Mouse (Mus musculus) hindbrain, embryonic 16.5 days (tissue): ENCODE results near the gene Tead2. TPM values are rescaled to one million over a fixed set of nuclear protein-coding genes. Genes with fewer than 3 reads are reported as not detected.

ENCODE experiments used
- ATAC-seq: fragments of 200-750 bp; cut with Nextera tagmentation; 2 replicates; pipeline ENCODE4 v1.8.0; 2017; ENCODE audit warnings: moderate TSS enrichment, moderate library complexity
- H3K27ac ChIP-seq: fragments of 300-500 bp; sonication (generic); 2 replicates; pipeline ENCODE4 v1.5.1; 2014; ENCODE audit warnings: low read depth, mild to moderate bottlenecking, control low read depth, low read length, moderate library complexity
- H3K27me3 ChIP-seq: fragments of 300-500 bp; sonication (generic); replicated peaks from 2 replicates; pipeline ENCODE4 v1.6.1; 2014; ENCODE audit warnings: low read length; ENCODE audit not compliant: control insufficient read depth, insufficient read depth
- H3K36me3 ChIP-seq: fragments of 300-500 bp; sonication (generic); 2 replicates; pipeline ENCODE4 v1.6.1; 2014; ENCODE audit warnings: mild to moderate bottlenecking, low read length, moderate library complexity, mixed read lengths; ENCODE audit not compliant: control insufficient read depth, insufficient read depth
- H3K4me1 ChIP-seq: fragments of 300-500 bp; sonication (generic); 2 replicates; pipeline ENCODE4 v1.6.1; 2014; ENCODE audit warnings: low read depth, low read length; ENCODE audit not compliant: control insufficient read depth, insufficient read depth
- H3K4me2 ChIP-seq: fragments of 300-500 bp; sonication (generic); 2 replicates; pipeline ENCODE4 v1.6.1; 2014; ENCODE audit warnings: mild to moderate bottlenecking, low read length, control low read depth, moderate library complexity
- H3K4me3 ChIP-seq: fragments of 300-500 bp; sonication (generic); 2 replicates; pipeline ENCODE4 v1.5.1; 2014; ENCODE audit warnings: mild to moderate bottlenecking, low read length, control low read depth, moderate library complexity
- H3K9ac ChIP-seq: fragments of 300-500 bp; sonication (generic); 2 replicates; pipeline ENCODE4 v1.6.1; 2014; ENCODE audit warnings: low read depth, mild to moderate bottlenecking, control low read depth, low read length, moderate library complexity
- H3K9me3 ChIP-seq: fragments of 300-500 bp; sonication (generic); 2 replicates; pipeline ENCODE4 v1.6.1; 2014; ENCODE audit warnings: mild to moderate bottlenecking, low read length, moderate library complexity; ENCODE audit not compliant: control insufficient read depth
- WGBS: fragments of 180-500 bp; shearing (Covaris S2); extraction: QIAGEN DNeasy Blood & Tissue Kit; methylation state at CpG from one replicate; pipeline ENCODE4 v1.1.7; 2014; 5-methylcytosine and 5-hydroxymethylcytosine counted together
- polyA plus RNA-seq: library from polyadenylated mRNA; unstranded; fragments of >200 nt; fragmentation: Nextera tagmentation; extraction: Ambion mirVana; gene quantifications from 2 replicates; pipeline ENCODE4 v1.2.1, GENCODE M21; 2015

The Tead2 gene
- polyA plus RNA-seq, 1 experiment from 2014 or later, result 46.9 TPM

DNA sequence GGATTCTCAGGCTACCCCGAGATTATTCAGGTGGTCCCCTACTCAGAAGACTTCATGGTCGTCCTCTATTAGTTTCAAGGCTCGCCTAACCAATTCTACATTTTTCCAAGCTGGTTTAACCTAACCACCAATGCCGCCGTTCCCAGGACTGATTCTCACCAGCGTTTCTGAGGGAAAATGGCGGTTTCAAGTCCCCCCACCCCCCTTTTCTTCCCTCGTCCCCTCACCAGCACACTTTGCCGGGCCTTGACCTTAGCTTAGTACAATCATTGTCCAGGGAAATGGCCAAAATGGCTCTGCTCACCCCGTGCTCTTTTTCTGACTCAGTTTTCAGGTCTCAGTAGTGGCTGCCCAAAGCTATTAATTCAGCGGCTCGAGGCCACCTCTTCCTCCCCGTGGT, 40.2 kb upstream of the Tead2 start:
- ATAC-seq, result no peak
- Histone ChIP-seq H3K27ac (no peak overlapping the region), H3K9ac (no peak overlapping the region), H3K36me3 (no peaks in the 10 kb centered on the region), H3K4me1 (peaks cover 7% of the 10 kb centered on the region; the same call in 1 of the 2 replicates), H3K27me3 (peaks cover 71% of the 10 kb centered on the region), H3K4me3 (no peak overlapping the region), H3K9me3 (no peaks in the 10 kb centered on the region), H3K4me2 (no peak overlapping the region)
- 5% methylated on average over 13 of the region's 13 CpGs for WGBS

DNA sequence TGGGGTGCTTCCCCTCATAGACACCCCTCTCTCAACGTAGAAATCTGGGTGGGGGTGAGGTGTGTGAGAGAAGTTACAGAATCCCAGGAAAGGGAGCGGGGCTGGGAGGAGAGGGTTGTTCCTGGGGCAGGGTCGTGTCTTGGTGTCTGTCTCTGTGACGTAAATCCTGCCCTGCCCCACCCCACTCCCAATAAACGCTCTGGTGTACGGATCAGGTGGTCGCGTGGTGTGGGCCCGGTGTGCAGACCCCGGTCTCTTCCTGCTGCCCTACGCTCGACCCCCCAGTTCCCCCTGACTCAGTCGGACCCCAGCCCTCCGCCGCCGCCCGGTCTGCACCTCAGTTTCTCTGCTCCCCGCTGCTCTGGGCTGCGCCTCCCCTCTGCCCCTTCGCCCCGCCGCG, 39.6 kb upstream of the Tead2 start:
- Histone ChIP-seq H3K27me3 (peaks cover 71% of the 10 kb centered on the region), H3K4me1 (peaks cover 7% of the 10 kb centered on the region; the same call in 1 of the 2 replicates), H3K4me3 (peak overlapping the region; percentile 26; the same call in 1 of the 2 replicates), H3K27ac (no peak overlapping the region), H3K36me3 (no peaks in the 10 kb centered on the region), H3K4me2 (peak overlapping the region; percentile 47), H3K9ac (no peak overlapping the region), H3K9me3 (no peaks in the 10 kb centered on the region)
- no peak for ATAC-seq
- 2% methylated on average over 23 of the region's 23 CpGs for WGBS

DNA sequence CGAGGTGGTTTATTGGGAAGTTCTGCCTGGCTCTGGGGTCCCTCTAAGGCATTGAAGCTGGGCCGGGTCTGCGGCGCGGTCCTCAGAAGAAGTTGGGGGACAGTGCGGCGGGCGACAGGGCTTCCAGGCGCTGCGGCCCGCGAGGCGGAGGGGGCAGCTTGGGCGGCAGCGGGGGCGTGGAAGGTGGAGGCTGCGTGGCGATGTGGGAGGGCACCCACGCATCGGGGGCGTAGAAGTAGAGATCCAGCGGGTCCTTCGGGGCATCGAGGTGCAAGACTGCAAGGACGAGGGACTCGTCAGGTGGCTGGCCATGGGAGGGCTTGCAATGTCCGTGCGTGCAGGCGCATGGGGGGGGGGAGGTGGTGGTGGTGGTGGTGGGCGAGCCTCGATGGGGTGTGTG, 39.2 kb upstream of the Tead2 start:
- 2% methylated on average over 31 of the region's 31 CpGs for WGBS
- Histone ChIP-seq H3K27ac (no peak overlapping the region), H3K4me1 (peaks cover 9% of the 10 kb centered on the region), H3K4me3 (peak overlapping the region; percentile 26), H3K36me3 (no peaks in the 10 kb centered on the region), H3K27me3 (peaks cover 74% of the 10 kb centered on the region), H3K9ac (no peak overlapping the region; the same call in 1 of the 2 replicates), H3K4me2 (peak overlapping the region; percentile 47), H3K9me3 (no peaks in the 10 kb centered on the region)
- no peak for ATAC-seq

DNA sequence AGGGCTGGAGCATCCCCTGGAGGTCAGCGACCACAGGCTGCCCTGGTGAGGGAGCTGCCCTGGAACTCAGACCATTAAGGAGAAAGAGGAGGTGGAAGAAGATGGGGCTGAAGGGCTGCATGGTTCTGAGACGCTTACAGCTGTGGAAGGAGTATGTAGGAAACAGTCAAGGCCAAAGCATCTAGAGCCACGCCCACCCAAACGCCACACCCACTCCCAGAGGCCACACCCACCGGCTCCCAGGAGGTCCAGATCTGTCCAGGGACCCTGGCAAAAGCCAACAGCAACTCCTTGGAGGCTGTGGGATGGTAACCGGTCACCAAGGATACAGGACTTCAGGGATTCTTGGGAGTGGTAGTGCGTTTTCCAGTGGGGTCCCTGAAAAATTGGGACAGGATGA, 37.0 kb upstream of the Tead2 start:
- ATAC-seq, result no peak
- WGBS, result 22% methylated on average over 7 of the region's 7 CpGs
- no peaks in the 10 kb centered on the region for H3K36me3 ChIP-seq
- no peak overlapping the region for H3K27ac ChIP-seq
- H3K27me3 ChIP-seq, result peaks cover 92% of the 10 kb centered on the region
- H3K4me3 ChIP-seq, result no peak overlapping the region
- H3K4me2 ChIP-seq, result no peak overlapping the region
- no peak overlapping the region for H3K9ac ChIP-seq
- H3K9me3 ChIP-seq, result no peaks in the 10 kb centered on the region
- H3K4me1 ChIP-seq, result peaks cover 20% of the 10 kb centered on the region

DNA sequence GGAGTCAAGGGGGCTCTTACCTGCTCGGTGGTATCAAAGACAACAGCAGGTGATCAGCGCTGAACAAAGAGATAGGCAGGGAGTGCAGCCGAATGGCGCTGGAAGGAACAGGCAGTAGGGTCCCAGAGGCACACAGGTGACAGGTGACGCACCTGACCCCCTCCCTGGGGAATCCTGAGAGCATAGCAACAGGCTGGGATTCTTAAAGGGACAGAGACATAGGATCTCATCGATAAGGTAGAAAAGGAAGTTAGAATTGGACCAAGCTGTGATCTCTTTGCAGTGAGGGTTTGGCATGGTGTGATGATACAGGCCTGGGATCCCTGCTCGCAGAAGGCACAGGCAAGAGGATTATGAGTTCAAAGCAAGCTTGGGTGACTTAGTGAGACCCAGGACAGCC, 36.1 kb upstream of the Tead2 start, which contains the start of gene Gfy:
Gene Gfy, minus strand, starts transcription at position 101 of the 400 bp plus-strand sequence.
- H3K4me1 ChIP-seq, result peaks cover 20% of the 10 kb centered on the region
- ATAC-seq, result no peak
- no peak within 1 kb of the TSS for H3K4me3 ChIP-seq
- no peak within 1 kb of the TSS for H3K4me2 ChIP-seq
- H3K9ac ChIP-seq, result no peak within 1 kb of the TSS
- H3K36me3 ChIP-seq, result no peaks in the 10 kb centered on the region
- H3K27me3 ChIP-seq, result peaks cover 91% of the 10 kb centered on the region
- WGBS, result 32% methylated on average over 7 of the region's 7 CpGs
- H3K9me3 ChIP-seq, result no peaks in the 10 kb centered on the region
- H3K27ac ChIP-seq, result no peak within 1 kb of the TSS

DNA sequence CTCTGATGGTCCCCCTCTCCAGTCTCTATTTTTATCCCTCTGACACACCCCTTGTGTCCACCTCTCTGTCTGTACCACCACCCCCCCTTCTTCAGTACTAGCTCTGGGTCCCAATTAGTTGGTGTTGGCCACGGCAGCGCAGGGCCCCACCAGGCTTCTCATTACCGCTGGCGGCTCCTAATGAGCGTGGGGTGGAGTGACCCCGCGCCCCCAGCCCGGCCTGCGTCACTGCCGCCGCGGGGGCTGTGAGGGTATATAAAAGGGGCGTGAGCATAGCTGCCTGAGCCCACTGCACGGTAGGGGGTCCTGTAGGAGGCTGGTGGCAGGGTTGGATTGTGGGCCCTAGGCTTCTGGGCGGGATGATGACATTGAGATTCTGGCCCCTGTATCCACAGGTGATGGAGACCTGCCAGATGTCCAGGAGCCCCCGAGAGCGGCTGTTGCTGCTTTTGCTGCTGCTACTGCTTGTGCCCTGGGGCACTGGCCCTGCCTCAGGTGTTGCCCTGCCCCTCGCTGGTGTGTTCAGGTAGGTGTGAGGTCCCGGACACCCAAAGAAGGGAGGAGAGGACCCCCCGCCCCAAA, 34.6 kb upstream of the Tead2 start, which contains the start of gene Pth2:
Gene Pth2, plus strand, starts transcription at position 100 of the 582 bp plus-strand sequence.
- no peaks in the 10 kb centered on the region for H3K9me3 ChIP-seq
- peak within 1 kb of the TSS; percentile 47 for H3K9ac ChIP-seq
- no peak within 1 kb of the TSS for H3K27ac ChIP-seq
- H3K27me3 ChIP-seq, result peaks cover 84% of the 10 kb centered on the region
- H3K4me3 ChIP-seq, result peak within 1 kb of the TSS; percentile 42
- peaks cover 19% of the 10 kb centered on the region for H3K4me1 ChIP-seq
- no peaks in the 10 kb centered on the region for H3K36me3 ChIP-seq
- H3K4me2 ChIP-seq, result peak within 1 kb of the TSS; percentile 77
- WGBS, result 18% methylated on average over 19 of the region's 20 CpGs
- no peak for ATAC-seq

DNA sequence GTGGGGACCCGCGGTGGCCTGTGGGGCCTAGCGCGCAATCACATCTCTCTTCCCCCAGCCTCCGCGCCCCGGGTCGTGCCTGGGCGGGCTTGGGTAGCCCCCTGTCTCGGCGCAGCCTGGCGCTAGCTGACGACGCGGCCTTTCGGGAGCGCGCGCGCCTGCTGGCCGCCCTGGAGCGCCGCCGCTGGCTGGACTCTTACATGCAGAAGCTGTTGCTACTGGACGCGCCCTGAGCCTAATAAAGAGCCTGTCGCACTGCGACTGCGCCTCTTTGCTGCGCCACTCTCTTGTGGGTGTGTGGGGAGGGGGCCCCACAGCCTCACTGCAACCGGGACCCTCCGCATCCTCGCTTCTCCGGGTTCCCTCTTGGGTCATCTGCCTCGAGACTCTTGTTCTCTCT, 34.0 kb upstream of the Tead2 start:
- Histone ChIP-seq H3K9ac (peak overlapping the region; percentile 47), H3K9me3 (no peaks in the 10 kb centered on the region), H3K27ac (no peak overlapping the region), H3K4me3 (peak overlapping the region; percentile 42), H3K36me3 (no peaks in the 10 kb centered on the region), H3K4me2 (peak overlapping the region; percentile 77), H3K4me1 (peaks cover 14% of the 10 kb centered on the region), H3K27me3 (peaks cover 79% of the 10 kb centered on the region)
- ATAC-seq, result no peak
- WGBS, result 5% methylated on average over 35 of the region's 35 CpGs

DNA sequence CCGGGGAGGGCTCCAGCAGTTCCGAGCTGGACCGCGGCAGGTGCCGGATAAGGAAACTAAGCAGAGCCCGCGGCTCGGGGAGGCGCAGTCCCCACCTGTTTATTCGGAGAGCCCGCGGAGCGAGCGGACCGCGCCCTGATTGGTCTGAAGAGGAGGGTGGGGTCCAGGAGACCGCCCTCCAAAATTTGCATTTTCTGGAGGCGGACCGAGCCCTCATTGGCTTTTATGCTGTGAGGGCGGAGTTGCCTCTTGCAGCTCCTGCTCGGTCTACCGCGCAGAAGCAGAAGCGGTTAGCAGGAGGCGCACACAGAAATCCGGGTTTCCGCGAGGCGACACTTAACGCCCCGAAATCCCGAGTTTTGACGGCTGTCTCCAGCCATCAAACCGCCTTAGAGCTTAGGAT, 33.4 kb upstream of the Tead2 start:
- Histone ChIP-seq H3K27me3 (peaks cover 73% of the 10 kb centered on the region), H3K9me3 (no peaks in the 10 kb centered on the region), H3K27ac (no peak overlapping the region), H3K36me3 (no peaks in the 10 kb centered on the region), H3K4me3 (peak overlapping the region; percentile 42), H3K9ac (peak overlapping the region; percentile 51), H3K4me2 (peak overlapping the region; percentile 77), H3K4me1 (peaks cover 13% of the 10 kb centered on the region)
- under 1% methylated on average over 34 of the region's 34 CpGs for WGBS
- peak; percentile 92 for ATAC-seq

DNA sequence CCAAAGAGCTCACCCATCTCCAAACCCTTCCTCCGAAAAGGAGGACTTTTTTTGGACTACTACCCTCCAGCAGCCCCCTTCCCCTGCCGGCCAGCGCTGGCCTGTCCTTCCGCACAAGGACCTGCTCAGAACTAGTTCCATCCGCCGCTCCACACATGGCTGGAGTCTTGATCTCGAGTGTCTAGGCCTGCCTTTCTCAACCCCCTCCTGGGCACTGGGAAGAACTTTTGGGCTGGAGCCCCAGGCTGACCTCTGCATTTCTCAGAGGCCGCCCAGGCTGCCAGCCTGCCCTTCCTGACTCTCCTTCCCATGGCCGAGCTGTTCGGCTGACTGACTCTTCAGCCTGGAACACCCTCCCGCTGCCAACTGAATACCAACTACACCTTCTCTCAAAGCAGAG, 32.9 kb upstream of the Tead2 start:
- peak overlapping the region; percentile 77 for H3K4me2 ChIP-seq
- H3K9me3 ChIP-seq, result no peaks in the 10 kb centered on the region
- H3K36me3 ChIP-seq, result no peaks in the 10 kb centered on the region
- peak overlapping the region; percentile 42 for H3K4me3 ChIP-seq
- H3K9ac ChIP-seq, result peak overlapping the region; percentile 51
- peaks cover 13% of the 10 kb centered on the region for H3K4me1 ChIP-seq
- ATAC-seq, result peak; percentile 18; the same call in 1 of the 2 replicates
- WGBS, result 17% methylated on average over 11 of the region's 11 CpGs
- H3K27me3 ChIP-seq, result peaks cover 70% of the 10 kb centered on the region
- no peak overlapping the region for H3K27ac ChIP-seq
